Mouse (Mus musculus) ES-Bruce4 (cell line): ENCODE measurements around the gene Ntsr2.

Source experiments
- CTCF ChIP-seq: IDR thresholded peaks from one replicate; pipeline ENCODE4 v1.8.1; 2011; ENCODE audit warnings: low read depth, low read length
- POLR2A ChIP-seq: IDR thresholded peaks from one replicate; pipeline ENCODE4 v1.8.1; 2011; ENCODE audit warnings: low read length; ENCODE audit not compliant: insufficient read depth

DNA sequence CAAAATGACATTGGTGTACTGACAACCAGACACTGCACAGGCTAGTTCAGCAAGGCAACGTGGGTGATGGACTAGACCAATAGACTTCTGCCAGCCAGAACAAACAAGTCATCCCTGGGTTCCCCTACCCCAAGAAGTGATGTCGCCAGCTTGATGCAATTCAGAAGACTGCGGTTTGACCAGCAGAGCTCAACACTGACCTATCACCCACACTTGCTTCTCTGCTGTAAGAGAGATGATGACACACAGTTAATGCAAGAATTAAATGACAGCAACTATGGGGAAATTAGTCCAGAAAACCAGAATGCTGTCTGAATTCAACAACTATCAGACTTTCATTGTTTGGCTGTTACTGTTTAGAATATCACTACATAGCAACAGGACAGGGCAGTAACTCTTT lies 33.0 kb upstream of the Ntsr2 start:
- TF ChIP-seq CTCF (no peak), POLR2A (no peak)
